Mouse (Mus musculus): ENCODE results near the gene Galnt14. TPM values are rescaled to one million over a fixed set of nuclear protein-coding genes. Genes with fewer than 3 reads are reported as not detected.

Galnt14 gene
- polyA plus RNA-seq, 1 experiment: not detected

GRCm38 (mm10) chr17:73634896-73635295 is 75.4 kb downstream of the Galnt14 start:
- Histone ChIP-seq H3K27ac (replicated peaks; ENCODE audit: low read depth, low read length) (no peak overlapping the region), H3K4me3 (ENCODE audit: insufficient read depth, low read depth, low read length) (no peak overlapping the region), H3K4me1 (ENCODE audit: control insufficient read depth, insufficient read depth, insufficient read length, low read length) (no peaks in the 10 kb centered on the region)

- Histone ChIP-seq H3K4me1 (ENCODE audit: control insufficient read depth, insufficient read depth, insufficient read length, low read length) (no peaks in the 10 kb centered on the region), H3K4me3 (ENCODE audit: insufficient read depth, low read depth, low read length) (no peak overlapping the region), H3K27ac (replicated peaks; ENCODE audit: low read depth, low read length) (no peak overlapping the region)
Measured at GRCm38 (mm10) chr17:73633991-73634710, 76.1 kb downstream of the Galnt14 start.

GRCm38 (mm10) chr17:73628263-73628914 is 81.9 kb downstream of the Galnt14 start:
- H3K4me1 ChIP-seq (ENCODE audit: control insufficient read depth, insufficient read depth, insufficient read length, low read length): no peaks in the 10 kb centered on the region
- no peak overlapping the region for H3K4me3 ChIP-seq (ENCODE audit: insufficient read depth, low read depth, low read length)
- H3K27ac ChIP-seq (replicated peaks; ENCODE audit: low read depth, low read length): no peak overlapping the region

GRCm38 (mm10) chr17:73626912-73627311 is 83.3 kb downstream of the Galnt14 start:
- no peak overlapping the region for H3K4me3 ChIP-seq (ENCODE audit: insufficient read depth, low read depth, low read length)
- H3K4me1 ChIP-seq (ENCODE audit: control insufficient read depth, insufficient read depth, insufficient read length, low read length): no peaks in the 10 kb centered on the region
- H3K27ac ChIP-seq (replicated peaks; ENCODE audit: low read depth, low read length): no peak overlapping the region

GRCm38 (mm10) chr17:73620049-73620448 is 90.2 kb downstream of the Galnt14 start:
- Histone ChIP-seq H3K4me1 (ENCODE audit: control insufficient read depth, insufficient read depth, insufficient read length, low read length) (no peaks in the 10 kb centered on the region), H3K27ac (replicated peaks; ENCODE audit: low read depth, low read length) (no peak overlapping the region)

GRCm38 (mm10) chr17:73602552-73603478 is 107.4 kb downstream of the Galnt14 start:
- Histone ChIP-seq H3K27ac (replicated peaks; ENCODE audit: low read depth, low read length) (no peak overlapping the region), H3K4me1 (ENCODE audit: control insufficient read depth, insufficient read depth, insufficient read length, low read length) (no peaks in the 10 kb centered on the region)

More at GRCm38 (mm10) chr17:73620049-73620448, 90.2 kb downstream of the Galnt14 start:
- no peak overlapping the region for H3K4me3 ChIP-seq (ENCODE audit: insufficient read depth, low read depth, low read length)

GRCm38 (mm10) chr17:73599923-73600322 is 110.3 kb downstream of the Galnt14 start:
- no peaks in the 10 kb centered on the region for H3K4me1 ChIP-seq (ENCODE audit: control insufficient read depth, insufficient read depth, insufficient read length, low read length)
- no peak overlapping the region for H3K4me3 ChIP-seq (ENCODE audit: insufficient read depth, low read depth, low read length)
- no peak overlapping the region for H3K27ac ChIP-seq (replicated peaks; ENCODE audit: low read depth, low read length)

More at GRCm38 (mm10) chr17:73602552-73603478, 107.4 kb downstream of the Galnt14 start:
- no peak overlapping the region for H3K4me3 ChIP-seq (ENCODE audit: insufficient read depth, low read depth, low read length)

- Histone ChIP-seq H3K4me3 (ENCODE audit: insufficient read depth, low read depth, low read length) (no peak overlapping the region), H3K4me1 (ENCODE audit: control insufficient read depth, insufficient read depth, insufficient read length, low read length) (no peaks in the 10 kb centered on the region), H3K27ac (replicated peaks; ENCODE audit: low read depth, low read length) (no peak overlapping the region)
Measured at GRCm38 (mm10) chr17:73592081-73592480, 118.2 kb downstream of the Galnt14 start.

GRCm38 (mm10) chr17:73587573-73587972 is 122.7 kb downstream of the Galnt14 start:
- Histone ChIP-seq H3K27ac (replicated peaks; ENCODE audit: low read depth, low read length) (no peak overlapping the region), H3K4me1 (ENCODE audit: control insufficient read depth, insufficient read depth, insufficient read length, low read length) (no peaks in the 10 kb centered on the region), H3K4me3 (ENCODE audit: insufficient read depth, low read depth, low read length) (no peak overlapping the region)

- Histone ChIP-seq H3K4me1 (ENCODE audit: control insufficient read depth, insufficient read depth, insufficient read length, low read length) (no peaks in the 10 kb centered on the region), H3K4me3 (ENCODE audit: insufficient read depth, low read depth, low read length) (no peak overlapping the region), H3K27ac (replicated peaks; ENCODE audit: low read depth, low read length) (no peak overlapping the region)
Measured at GRCm38 (mm10) chr17:73574186-73574585, 136.1 kb downstream of the Galnt14 start.

- Histone ChIP-seq H3K4me1 (ENCODE audit: control insufficient read depth, insufficient read depth, insufficient read length, low read length) (no peaks in the 10 kb centered on the region), H3K4me3 (ENCODE audit: insufficient read depth, low read depth, low read length) (no peak overlapping the region), H3K27ac (replicated peaks; ENCODE audit: low read depth, low read length) (no peak overlapping the region)
Measured at GRCm38 (mm10) chr17:73572881-73573280, 137.4 kb downstream of the Galnt14 start.

GRCm38 (mm10) chr17:73572440-73572839 is 137.8 kb downstream of the Galnt14 start:
- Histone ChIP-seq H3K4me1 (ENCODE audit: control insufficient read depth, insufficient read depth, insufficient read length, low read length) (no peaks in the 10 kb centered on the region), H3K27ac (replicated peaks; ENCODE audit: low read depth, low read length) (no peak overlapping the region), H3K4me3 (ENCODE audit: insufficient read depth, low read depth, low read length) (no peak overlapping the region)

- Histone ChIP-seq H3K4me3 (ENCODE audit: insufficient read depth, low read depth, low read length) (no peak overlapping the region), H3K27ac (replicated peaks; ENCODE audit: low read depth, low read length) (no peak overlapping the region), H3K4me1 (ENCODE audit: control insufficient read depth, insufficient read depth, insufficient read length, low read length) (no peaks in the 10 kb centered on the region)
Measured at GRCm38 (mm10) chr17:73571961-73572360, 138.3 kb downstream of the Galnt14 start.

- Histone ChIP-seq H3K27ac (replicated peaks; ENCODE audit: low read depth, low read length) (no peak overlapping the region), H3K4me3 (ENCODE audit: insufficient read depth, low read depth, low read length) (no peak overlapping the region), H3K4me1 (ENCODE audit: control insufficient read depth, insufficient read depth, insufficient read length, low read length) (no peaks in the 10 kb centered on the region)
Measured at GRCm38 (mm10) chr17:73568204-73568603, 142.0 kb downstream of the Galnt14 start.

- H3K4me1 ChIP-seq (ENCODE audit: control insufficient read depth, insufficient read depth, insufficient read length, low read length): no peaks in the 10 kb centered on the region
- H3K4me3 ChIP-seq (ENCODE audit: insufficient read depth, low read depth, low read length): no peak overlapping the region
- H3K27ac ChIP-seq (replicated peaks; ENCODE audit: low read depth, low read length): no peak overlapping the region
Measured at GRCm38 (mm10) chr17:73561149-73561548, 149.1 kb downstream of the Galnt14 start.

Measured in brown adipose tissue, adult 24 weeks (tissue).